Mouse (Mus musculus) gastrocnemius, adult 18-20 months (tissue): ENCODE measurements around the gene Sppl2b. TPM values are rescaled to one million over a fixed set of nuclear protein-coding genes. Genes with fewer than 3 reads are reported as not detected.
A peak's percentile ranks its signal among the peaks of the same experiment; 100 is the strongest.
"Not testable (repeated sequence)": the region's sequence is repeated elsewhere in the genome, so short reads cannot be mapped to it uniquely, and the experiment has no call there.

Source experiments
- DNase-seq: peaks from one replicate; pipeline ENCODE4 v3.0.0; 2021; ENCODE audit warnings: low spot score
- long read RNA-seq, 2 experiments: library from polyadenylated mRNA; stranded (forward); transcript quantifications; one replicate each; pipeline ENCODE4 v2.0.0; 2021
- total RNA-seq, 2 experiments: library from RNA; stranded (reverse); gene quantifications; 2 replicates each; pipeline ENCODE4 v1.2.3; 2021

Sppl2b gene
- 10 to 100 TPM; 12.4 to 12.6 TPM for total RNA-seq
- long read RNA-seq, experiment 1, transcript Sppl2b-201 (15 exons, 2,869 nt), result major isoform, 14 of 27 reads
- long read RNA-seq, experiment 1, partial matches to known transcripts, result 1 of 27 reads
- long read RNA-seq, experiment 1, other reads (novel, unspliced or antisense), result 12 of 27 reads
- long read RNA-seq, experiment 2, transcript Sppl2b-201 (15 exons, 2,869 nt), result major isoform, 7 of 19 reads
- long read RNA-seq, experiment 2, partial matches to known transcripts, result 1 of 19 reads
- long read RNA-seq, experiment 2, other reads (novel, unspliced or antisense), result 11 of 19 reads

GRCm38 (mm10) chr10:80854913-80855748, at the start of gene Sppl2b, which contains the start of gene Lsm7:
Gene Sppl2b, plus strand, starts transcription at chr10:80855275.
Gene Lsm7, minus strand, starts transcription at chr10:80855209.
- peak; percentile 97 for DNase-seq

DNA sequence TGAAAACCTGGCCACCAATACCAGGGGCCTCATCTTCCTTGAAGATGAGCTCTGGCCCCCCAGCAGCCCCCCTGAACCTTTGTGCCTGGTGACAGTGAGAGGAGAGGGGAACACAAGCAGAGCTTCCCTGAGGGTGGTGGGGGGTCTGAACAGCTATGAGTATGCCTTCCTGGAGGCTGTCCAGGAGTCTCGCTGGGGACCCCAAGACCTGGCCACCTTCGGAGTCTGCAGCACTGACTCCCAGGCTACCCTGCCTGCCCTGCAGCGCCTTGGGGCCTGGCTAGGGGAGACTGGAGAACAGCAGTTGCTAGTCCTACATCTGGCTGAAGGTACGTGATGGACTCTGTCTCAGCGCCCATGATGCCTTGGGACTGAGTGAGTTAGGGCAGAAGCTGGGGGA, 49.8 kb upstream of the Sppl2b start:
- DNase-seq, result no peak

- peak; percentile 82 for DNase-seq
Measured at GRCm38 (mm10) chr10:80805925-80806324, 49.1 kb upstream of the Sppl2b start.

DNA sequence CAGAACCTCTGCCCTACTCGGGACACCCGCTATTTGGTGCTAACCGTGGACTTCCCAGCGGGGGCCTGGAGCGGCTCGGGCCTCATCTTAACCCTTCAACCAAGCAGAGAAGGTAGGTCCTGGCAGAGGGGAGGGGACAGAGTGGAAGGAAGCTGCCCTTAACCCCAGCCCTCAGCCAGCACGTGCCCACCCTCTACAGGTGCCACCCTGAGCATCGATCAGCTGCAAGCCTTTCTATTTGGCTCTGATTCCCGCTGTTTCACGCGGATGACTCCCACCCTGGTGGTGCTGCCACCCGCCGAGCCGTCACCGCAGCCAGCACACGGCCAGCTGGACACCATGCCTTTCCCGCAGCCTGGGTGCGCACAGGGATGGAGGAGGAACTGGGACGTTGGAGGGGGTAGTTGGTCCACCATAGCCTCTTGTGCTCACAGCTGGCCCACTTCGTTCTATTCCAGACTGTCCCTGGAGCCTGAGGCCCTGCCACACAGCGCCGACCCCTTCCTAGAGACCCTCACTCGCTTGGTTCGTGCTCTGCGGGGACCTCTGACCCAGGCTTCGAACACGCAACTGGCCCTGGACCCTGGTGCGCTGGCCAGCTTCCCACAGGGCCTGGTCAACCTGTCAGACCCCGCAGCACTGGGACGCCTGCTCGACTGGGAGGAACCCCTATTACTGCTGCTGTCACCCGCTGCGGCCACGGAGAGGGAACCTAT, 48.6 kb upstream of the Sppl2b start:
- DNase-seq, result no peak

DNA sequence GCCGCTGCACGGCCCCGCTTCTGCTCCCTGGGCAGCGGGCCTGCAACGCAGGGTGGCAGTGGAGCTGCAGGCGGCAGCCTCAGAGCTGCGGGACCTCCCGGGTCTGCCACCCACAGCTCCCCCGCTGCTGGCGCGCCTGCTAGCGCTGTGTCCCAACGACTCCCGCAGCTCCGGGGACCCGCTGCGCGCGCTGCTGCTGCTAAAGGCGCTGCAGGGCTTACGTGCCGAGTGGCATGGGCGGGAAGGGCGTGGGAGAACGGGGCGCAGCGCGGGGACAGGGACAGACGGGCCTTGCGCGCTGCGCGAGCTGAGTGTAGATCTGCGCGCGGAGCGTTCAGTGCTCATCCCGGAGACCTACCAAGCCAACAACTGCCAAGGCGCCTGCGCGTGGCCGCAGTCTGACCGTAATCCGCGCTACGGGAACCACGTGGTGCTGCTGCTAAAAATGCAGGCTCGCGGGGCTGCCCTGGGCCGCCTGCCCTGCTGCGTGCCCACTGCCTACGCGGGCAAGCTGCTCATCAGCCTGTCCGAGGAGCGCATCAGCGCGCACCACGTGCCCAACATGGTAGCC, 47.9 kb upstream of the Sppl2b start:
- DNase-seq, result peak; percentile 81

GRCm38 (mm10) chr10:80808099-80808984, 46.7 kb upstream of the Sppl2b start:
- no peak for DNase-seq

GRCm38 (mm10) chr10:80808985-80809632, 46.0 kb upstream of the Sppl2b start:
- no peak for DNase-seq

DNA sequence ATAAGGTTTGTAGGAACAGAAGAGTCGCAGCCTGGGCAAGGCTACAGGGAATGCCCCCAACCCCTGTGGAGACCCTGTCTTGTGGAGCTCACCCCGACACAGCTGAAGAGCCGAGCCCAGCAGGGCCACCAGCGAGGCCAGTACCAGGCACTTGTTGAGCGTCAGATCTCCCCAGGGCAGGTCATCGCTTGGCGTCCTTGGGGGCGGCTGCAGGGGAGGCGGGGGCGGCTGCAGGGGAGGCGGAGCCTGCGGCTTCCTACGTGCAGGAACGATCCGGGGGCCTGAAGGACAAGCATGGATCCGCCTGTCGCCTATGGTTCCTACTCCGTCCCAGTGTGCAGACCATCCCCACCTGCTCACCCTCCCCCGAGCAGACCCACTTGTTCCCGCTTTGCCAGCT, 45.0 kb upstream of the Sppl2b start:
- no peak for DNase-seq

- peak; percentile 71 for DNase-seq
Measured at GRCm38 (mm10) chr10:80812391-80813041, 42.6 kb upstream of the Sppl2b start.

GRCm38 (mm10) chr10:80813366-80813765, 41.7 kb upstream of the Sppl2b start, which contains the start of gene Jsrp1:
Gene Jsrp1, minus strand, starts transcription at chr10:80813498.
- DNase-seq, result peak; percentile 83

- DNase-seq, result no peak
Measured at GRCm38 (mm10) chr10:80814800-80815199, 40.3 kb upstream of the Sppl2b start.

- DNase-seq, result not testable (repeated sequence)
Measured at GRCm38 (mm10) chr10:80816303-80816702, 38.8 kb upstream of the Sppl2b start.

GRCm38 (mm10) chr10:80817164-80817563, 37.9 kb upstream of the Sppl2b start:
- no peak for DNase-seq

DNA sequence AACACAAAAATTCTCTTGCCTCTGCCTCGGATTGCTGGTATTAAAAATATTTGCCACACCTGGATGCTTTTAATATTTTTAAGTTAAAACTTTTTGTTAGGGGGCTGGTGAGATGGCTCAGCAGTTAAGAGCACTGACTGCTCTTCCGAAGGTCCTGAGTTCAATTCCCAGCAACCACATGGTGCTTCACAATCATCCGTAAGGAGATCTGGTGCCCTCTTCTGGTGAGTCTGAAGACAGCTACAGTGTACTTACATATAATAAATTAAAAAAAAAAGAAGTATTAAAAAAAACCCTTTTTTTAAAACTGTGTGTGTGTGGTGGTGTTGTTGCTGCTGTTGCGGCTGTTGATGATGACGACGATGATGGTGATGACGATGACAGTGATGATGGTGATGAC, 37.1 kb upstream of the Sppl2b start:
- DNase-seq, result not testable (repeated sequence)

DNA sequence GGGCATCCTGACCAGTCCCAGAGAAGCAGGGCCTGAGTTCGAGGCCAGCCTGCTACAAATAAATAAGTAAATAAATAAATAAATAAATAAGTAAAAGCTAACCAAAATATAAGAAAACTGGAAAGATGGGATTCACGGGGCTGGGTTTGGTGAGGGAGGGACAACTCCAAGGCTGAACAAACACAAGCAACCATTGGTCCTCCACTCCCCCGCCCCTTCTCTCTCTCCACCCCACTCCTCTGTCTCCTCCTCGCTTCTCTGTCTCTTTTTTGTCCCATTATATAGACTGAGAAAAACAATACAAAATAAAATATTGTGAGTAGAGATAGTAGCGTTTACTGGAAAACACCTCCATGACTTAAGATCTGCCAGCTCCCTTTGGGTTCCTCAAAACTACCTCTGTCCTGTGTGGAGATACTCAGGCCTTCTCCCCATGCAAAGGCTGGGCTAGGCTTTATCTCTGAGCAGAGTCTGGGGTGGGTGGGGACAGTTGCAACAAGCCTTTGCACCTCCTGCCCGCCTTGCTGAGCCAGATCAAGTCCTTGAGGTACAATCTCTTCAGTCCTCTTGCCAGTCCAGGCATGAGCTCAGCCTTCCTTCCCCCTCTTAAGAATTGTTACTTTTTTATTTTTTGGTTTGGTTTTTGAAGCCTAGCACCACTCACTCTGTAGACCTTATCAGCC, 36.3 kb upstream of the Sppl2b start:
- no peak for DNase-seq

- DNase-seq, result no peak
Measured at GRCm38 (mm10) chr10:80819406-80819805, 35.7 kb upstream of the Sppl2b start.

- DNase-seq, result peak; percentile 38
Measured at GRCm38 (mm10) chr10:80821991-80822390, 33.1 kb upstream of the Sppl2b start.

- no peak for DNase-seq
Measured at GRCm38 (mm10) chr10:80822528-80822927, 32.5 kb upstream of the Sppl2b start.

GRCm38 (mm10) chr10:80823316-80823715, 31.8 kb upstream of the Sppl2b start:
- no peak for DNase-seq
